Mouse (Mus musculus) stomach, embryonic 16.5 days (tissue): ENCODE data around the gene Cdk5. TPM values are rescaled to one million over a fixed set of nuclear protein-coding genes. Genes with fewer than 3 reads are reported as not detected.

Source experiments
- ATAC-seq: fragments of 200-750 bp; cut with Nextera tagmentation; 2 replicates; pipeline ENCODE4 v1.8.0; 2017; ENCODE audit warnings: moderate number of reproducible peaks, moderate TSS enrichment; ENCODE audit not compliant: insufficient read depth, low FRiP score
- H3K27ac ChIP-seq: fragments of 300-500 bp; sonication (generic); 2 replicates; pipeline ENCODE4 v1.5.1; 2014; ENCODE audit warnings: low read length
- H3K27me3 ChIP-seq: fragments of 300-500 bp; sonication (generic); 2 replicates; pipeline ENCODE4 v1.6.1; 2014; ENCODE audit warnings: low read length, control low read depth, mixed read lengths; ENCODE audit not compliant: control insufficient read depth, insufficient read depth
- H3K36me3 ChIP-seq: fragments of 300-500 bp; sonication (generic); 2 replicates; pipeline ENCODE4 v1.6.1; 2014; ENCODE audit warnings: low read length; ENCODE audit not compliant: control insufficient read depth, insufficient read depth
- H3K4me1 ChIP-seq: fragments of 300-500 bp; sonication (generic); 2 replicates; pipeline ENCODE4 v1.6.1; 2014; ENCODE audit warnings: low read length, control low read depth, mixed read lengths; ENCODE audit not compliant: control insufficient read depth, insufficient read depth
- H3K4me2 ChIP-seq: fragments of 300-500 bp; sonication (generic); 2 replicates; pipeline ENCODE4 v1.6.1; 2014; ENCODE audit warnings: low read depth, low read length, mixed read lengths
- H3K4me3 ChIP-seq: fragments of 300-500 bp; sonication (generic); replicated peaks from 2 replicates; pipeline ENCODE4 v1.5.1; 2014; ENCODE audit warnings: mild to moderate bottlenecking, low read length
- H3K9ac ChIP-seq: fragments of 300-500 bp; sonication (generic); 2 replicates; pipeline ENCODE4 v1.6.1; 2014; ENCODE audit warnings: low read length
- H3K9me3 ChIP-seq: fragments of 300-500 bp; sonication (generic); replicated peaks from 2 replicates; pipeline ENCODE4 v1.6.1; 2016; ENCODE audit warnings: low read length, control low read depth; ENCODE audit not compliant: control insufficient read depth
- WGBS: fragments of 180-500 bp; shearing (Covaris S2); extraction: QIAGEN DNeasy Blood & Tissue Kit; methylation state at CpG from one replicate; pipeline ENCODE4 v1.1.7; 2014; 5-methylcytosine and 5-hydroxymethylcytosine counted together
- polyA plus RNA-seq: library from polyadenylated mRNA; unstranded; fragments of >200 nt; fragmentation: Nextera tagmentation; extraction: Ambion mirVana; gene quantifications from 2 replicates; pipeline ENCODE4 v1.2.1, GENCODE M21; 2015

Cdk5 gene
- polyA plus RNA-seq, 1 experiment from 2014 or later: 44.9 TPM

- no peaks in the 10 kb centered on the region; the same call in 1 of the 2 replicates for H3K27me3 ChIP-seq
- H3K4me1 ChIP-seq: peaks cover 15% of the 10 kb centered on the region; the same call in 1 of the 2 replicates
- H3K27ac ChIP-seq: peak within 1 kb of the TSS; percentile 87
- H3K4me3 ChIP-seq: peak within 1 kb of the TSS; percentile 67
- H3K9me3 ChIP-seq: no peaks in the 10 kb centered on the region
- peak within 1 kb of the TSS; percentile 68 for H3K4me2 ChIP-seq
- no peaks in the 10 kb centered on the region for H3K36me3 ChIP-seq
- 17% methylated on average over 7 of the region's 7 CpGs for WGBS
- 0 out of 2 replicates have a peak, but pooled peaks have one; percentile 3 for ATAC-seq
- H3K9ac ChIP-seq: peak within 1 kb of the TSS; percentile 77
Measured at GRCm38 (mm10) chr5:24393392-24393997, 29.8 kb downstream of the Cdk5 start, which contains the start of gene Abcb8. Abcb8 (plus strand) TSS chr5:24393663.

DNA sequence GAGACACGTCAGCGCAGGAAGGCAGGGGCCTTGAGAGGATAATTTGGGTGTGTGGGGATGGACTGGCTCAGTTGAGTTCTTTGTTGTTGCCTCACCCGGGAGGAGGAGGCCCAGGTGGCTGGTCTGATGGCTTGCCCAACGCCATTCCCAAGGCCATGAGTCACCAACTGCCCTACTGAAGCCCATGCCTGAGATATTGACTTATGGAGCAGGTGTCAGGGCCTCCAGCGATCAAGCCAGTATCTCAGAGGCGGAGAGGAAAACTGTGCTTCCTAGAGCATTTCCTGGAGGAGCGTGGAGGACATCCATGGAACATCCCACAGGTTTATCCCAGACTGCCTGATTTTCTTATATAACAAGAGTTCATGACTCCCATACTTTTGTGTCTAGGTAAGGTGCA is 30.6 kb downstream of the Cdk5 start:
- H3K9ac ChIP-seq: no peak overlapping the region
- no peaks in the 10 kb centered on the region for H3K9me3 ChIP-seq
- H3K27me3 ChIP-seq: peaks cover 6% of the 10 kb centered on the region; the same call in 1 of the 2 replicates
- 68% methylated on average over 7 of the region's 7 CpGs for WGBS
- H3K4me1 ChIP-seq: peaks cover 19% of the 10 kb centered on the region
- no peak for ATAC-seq
- H3K36me3 ChIP-seq: no peaks in the 10 kb centered on the region
- no peak overlapping the region for H3K4me3 ChIP-seq
- peak overlapping the region; percentile 67 for H3K27ac ChIP-seq
- H3K4me2 ChIP-seq: no peak overlapping the region

DNA sequence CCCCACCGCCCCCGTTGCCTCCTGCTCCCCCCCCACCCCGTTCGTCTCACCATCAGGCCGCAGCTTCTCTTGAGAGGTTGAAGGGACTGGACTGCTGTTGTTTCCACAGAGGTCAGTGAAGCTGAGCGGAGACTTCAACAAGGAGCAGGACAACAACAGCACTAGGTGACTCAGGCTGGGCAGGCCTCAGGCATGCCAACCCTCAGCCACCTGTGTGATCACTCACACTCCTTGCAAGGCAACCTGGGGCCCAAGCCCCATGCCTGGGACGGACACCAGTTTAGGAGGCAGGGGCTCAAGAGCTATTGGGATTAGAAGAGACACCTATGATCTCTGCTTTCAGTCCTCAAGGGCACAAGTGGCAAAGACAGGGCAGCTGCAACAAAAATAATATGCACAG is 31.5 kb downstream of the Cdk5 start, which contains the start of gene Atg9b:
Gene Atg9b (minus strand): TSS at position 280 of the 400 bp plus-strand sequence.
- no peak within 1 kb of the TSS for H3K4me3 ChIP-seq
- WGBS: 81% methylated on average over 7 of the region's 7 CpGs
- H3K27ac ChIP-seq: peak within 1 kb of the TSS; percentile 67

DNA sequence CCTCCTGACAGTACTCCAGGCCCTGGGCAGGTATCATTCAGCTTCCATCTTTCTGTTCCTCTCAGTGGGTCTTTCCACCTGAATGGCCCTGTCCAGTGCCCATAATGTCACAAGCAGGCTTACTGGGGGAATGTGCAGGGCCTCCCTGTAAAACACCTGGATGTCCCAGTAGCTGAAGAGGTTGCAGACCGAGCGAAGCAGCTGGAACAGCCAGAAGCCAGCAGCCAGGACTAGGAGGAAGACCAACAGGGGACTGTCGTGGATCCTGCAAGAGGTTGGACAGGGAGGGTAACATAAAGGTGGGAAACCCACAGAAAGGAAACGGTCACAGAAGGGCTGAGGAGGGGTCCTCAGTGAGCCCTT is 33.7 kb downstream of the Cdk5 start:
- no peak overlapping the region for H3K4me2 ChIP-seq
- H3K36me3 ChIP-seq: no peaks in the 10 kb centered on the region
- no peak for ATAC-seq
- 77% methylated on average over 4 of the region's 4 CpGs for WGBS
- H3K27ac ChIP-seq: no peak overlapping the region
- no peak overlapping the region for H3K4me3 ChIP-seq
- no peak overlapping the region for H3K9ac ChIP-seq
- peaks cover 25% of the 10 kb centered on the region for H3K4me1 ChIP-seq
- no peaks in the 10 kb centered on the region for H3K9me3 ChIP-seq
- peaks cover 18% of the 10 kb centered on the region; the same call in 1 of the 2 replicates for H3K27me3 ChIP-seq

More for the DNA sequence above, 31.5 kb downstream of the Cdk5 start, which contains the start of gene Atg9b:
- peaks cover 27% of the 10 kb centered on the region for H3K4me1 ChIP-seq
- no peak within 1 kb of the TSS for H3K9ac ChIP-seq
- H3K9me3 ChIP-seq: no peaks in the 10 kb centered on the region
- no peaks in the 10 kb centered on the region for H3K36me3 ChIP-seq
- ATAC-seq: no peak
- H3K4me2 ChIP-seq: no peak within 1 kb of the TSS
- H3K27me3 ChIP-seq: peaks cover 9% of the 10 kb centered on the region; the same call in 1 of the 2 replicates

DNA sequence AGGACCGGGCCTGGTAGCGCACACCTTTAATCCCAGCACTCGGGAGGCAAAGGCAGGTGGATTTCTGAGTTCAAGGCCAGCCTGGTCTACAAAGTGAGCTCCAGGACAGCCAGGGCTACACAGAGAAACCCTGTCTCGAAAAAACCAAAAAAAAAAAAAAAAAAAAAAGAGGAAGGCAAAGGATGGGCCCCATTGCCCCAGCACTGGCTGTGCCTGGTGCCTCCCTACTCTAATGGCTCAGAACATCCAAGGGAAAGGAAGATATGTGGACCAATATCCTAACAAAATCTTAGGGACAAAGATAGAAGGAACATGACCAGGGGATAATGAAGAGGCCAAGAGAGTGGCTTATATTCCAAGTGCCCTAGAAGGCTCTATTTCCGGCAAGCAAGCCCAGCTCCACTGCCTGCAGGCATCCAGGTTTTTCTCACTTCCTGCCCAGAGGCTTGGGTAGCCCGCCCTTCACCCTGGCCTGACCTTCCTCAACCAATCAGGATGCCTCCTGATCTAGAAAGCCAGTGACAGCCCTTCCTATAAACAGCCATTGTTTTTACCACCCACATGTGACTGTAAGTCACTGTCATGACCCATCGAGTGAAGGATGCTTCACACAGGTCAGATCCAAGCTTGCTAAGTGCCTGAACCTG is 34.2 kb downstream of the Cdk5 start:
- H3K9me3 ChIP-seq: no peaks in the 10 kb centered on the region
- no peak overlapping the region for H3K9ac ChIP-seq
- no peak overlapping the region for H3K27ac ChIP-seq
- H3K36me3 ChIP-seq: no peaks in the 10 kb centered on the region
- peaks cover 27% of the 10 kb centered on the region for H3K4me1 ChIP-seq
- H3K4me3 ChIP-seq: no peak overlapping the region
- WGBS: 63% methylated on average over 6 of the region's 7 CpGs
- H3K4me2 ChIP-seq: no peak overlapping the region
- H3K27me3 ChIP-seq: peaks cover 18% of the 10 kb centered on the region; the same call in 1 of the 2 replicates
- ATAC-seq: no peak

DNA sequence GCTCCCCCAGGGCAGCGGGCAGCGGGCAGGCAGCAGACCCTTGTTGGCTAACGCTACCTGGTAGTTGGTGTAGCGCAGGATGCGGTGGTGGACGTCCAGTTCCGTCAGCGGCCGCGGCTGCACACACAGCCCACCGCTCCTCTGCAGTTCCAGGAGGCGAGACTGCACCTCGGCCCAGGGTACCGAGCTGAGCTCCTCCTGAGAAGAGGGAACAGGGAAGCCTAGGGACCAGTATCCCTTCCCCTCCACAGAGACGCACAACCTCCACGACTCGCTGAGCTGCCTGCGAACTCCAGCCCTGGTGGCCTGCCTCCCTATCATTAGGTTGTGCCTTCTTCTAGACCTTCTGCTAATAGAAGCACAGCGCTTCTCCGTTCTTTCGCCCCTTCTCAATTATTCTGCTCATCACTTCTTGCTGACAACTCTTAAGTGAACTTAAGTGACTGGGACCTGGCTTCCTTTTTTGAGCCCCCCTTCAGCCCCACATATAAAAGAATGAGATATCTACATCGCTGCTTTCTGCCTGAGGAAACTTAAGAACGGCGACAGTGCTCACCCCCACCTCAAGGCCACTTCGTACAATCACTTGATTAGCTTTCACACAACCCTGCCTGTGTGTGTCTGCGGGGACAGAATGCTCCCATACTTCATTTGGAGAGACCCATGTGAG is 34.9 kb downstream of the Cdk5 start:
- H3K27ac ChIP-seq: peak overlapping the region; percentile 36
- no peak for ATAC-seq
- WGBS: 24% methylated on average over 26 of the region's 26 CpGs
- no peaks in the 10 kb centered on the region for H3K9me3 ChIP-seq
- no peaks in the 10 kb centered on the region for H3K36me3 ChIP-seq
- H3K4me1 ChIP-seq: peaks cover 26% of the 10 kb centered on the region
- peak overlapping the region; percentile 72 for H3K9ac ChIP-seq
- peak overlapping the region; percentile 98 for H3K4me2 ChIP-seq
- peaks cover 18% of the 10 kb centered on the region; the same call in 1 of the 2 replicates for H3K27me3 ChIP-seq
- peak overlapping the region; percentile 54 for H3K4me3 ChIP-seq

- WGBS: under 1% methylated on average over 72 of the region's 73 CpGs
- Histone ChIP-seq H3K9me3 (no peaks in the 10 kb centered on the region), H3K9ac (peak overlapping the region; percentile 72), H3K27me3 (peaks cover 18% of the 10 kb centered on the region; the same call in 1 of the 2 replicates), H3K27ac (peak overlapping the region; percentile 36), H3K4me3 (peak overlapping the region; percentile 54), H3K4me2 (peak overlapping the region; percentile 98), H3K4me1 (peaks cover 26% of the 10 kb centered on the region), H3K36me3 (no peaks in the 10 kb centered on the region)
- peak; percentile 44 for ATAC-seq
Measured at GRCm38 (mm10) chr5:24387264-24388241, 35.8 kb downstream of the Cdk5 start.

GRCm38 (mm10) chr5:24385887-24386550 is 37.3 kb downstream of the Cdk5 start:
- Histone ChIP-seq H3K4me3 (no peak overlapping the region), H3K9me3 (no peaks in the 10 kb centered on the region), H3K27me3 (peaks cover 18% of the 10 kb centered on the region; the same call in 1 of the 2 replicates), H3K4me1 (peaks cover 26% of the 10 kb centered on the region), H3K4me2 (no peak overlapping the region), H3K9ac (no peak overlapping the region), H3K27ac (no peak overlapping the region), H3K36me3 (no peaks in the 10 kb centered on the region)
- ATAC-seq: no peak
- 87% methylated on average over 10 of the region's 10 CpGs for WGBS
